Mouse (Mus musculus) midbrain, embryonic 11.5 days (tissue): Measurements from ENCODE around the gene Ly6g6f. TPM values are rescaled to one million over a fixed set of nuclear protein-coding genes. Genes with fewer than 3 reads are reported as not detected.

ENCODE experiments used
- ATAC-seq: fragments of 200-750 bp; cut with Nextera tagmentation; 2 replicates; pipeline ENCODE4 v1.8.0; 2017; ENCODE audit warnings: moderate TSS enrichment, moderate library complexity; ENCODE audit not compliant: low FRiP score
- DNase-seq: peaks from one replicate; pipeline ENCODE4 v3.0.0; 2015; ENCODE audit warnings: low spot score; ENCODE audit errors: missing footprints
- H3K27ac ChIP-seq: fragments of 300-500 bp; sonication (generic); 2 replicates; pipeline ENCODE4 v1.5.1; 2014; ENCODE audit warnings: low read depth, low read length
- H3K27me3 ChIP-seq: fragments of 300-500 bp; sonication (generic); 2 replicates; pipeline ENCODE4 v1.6.1; 2014; ENCODE audit warnings: mild to moderate bottlenecking, low read length, moderate library complexity, mixed read lengths; ENCODE audit not compliant: control insufficient read depth, insufficient read depth
- H3K36me3 ChIP-seq: fragments of 300-500 bp; sonication (generic); 2 replicates; pipeline ENCODE4 v1.6.1; 2014; ENCODE audit warnings: mild to moderate bottlenecking, low read length, moderate library complexity, mixed read lengths; ENCODE audit not compliant: control insufficient read depth, insufficient read depth
- H3K4me1 ChIP-seq: fragments of 300-500 bp; sonication (generic); 2 replicates; pipeline ENCODE4 v1.6.1; 2014; ENCODE audit warnings: low read length; ENCODE audit not compliant: control insufficient read depth, insufficient read depth
- H3K4me2 ChIP-seq: fragments of 300-500 bp; sonication (generic); 2 replicates; pipeline ENCODE4 v1.6.1; 2014; ENCODE audit warnings: mild to moderate bottlenecking, moderate library complexity
- H3K4me3 ChIP-seq: fragments of 300-500 bp; sonication (generic); 2 replicates; pipeline ENCODE4 v1.5.1; 2014; ENCODE audit warnings: low read depth, low read length
- H3K9ac ChIP-seq: fragments of 300-500 bp; sonication (generic); 2 replicates; pipeline ENCODE4 v1.6.1; 2014; ENCODE audit warnings: low read length
- H3K9me3 ChIP-seq: fragments of 300-500 bp; sonication (generic); 2 replicates; pipeline ENCODE4 v1.6.1; 2016; ENCODE audit warnings: low read length; ENCODE audit not compliant: control insufficient read depth
- WGBS: fragments of 180-500 bp; shearing (Covaris S2); extraction: QIAGEN DNeasy Blood & Tissue Kit; methylation state at CpG from one replicate; pipeline ENCODE4 v1.1.7; 2014; 5-methylcytosine and 5-hydroxymethylcytosine counted together
- polyA plus RNA-seq: library from polyadenylated mRNA; unstranded; fragments of >200 nt; fragmentation: Nextera tagmentation; extraction: Ambion mirVana; gene quantifications from 2 replicates; pipeline ENCODE4 v1.2.1, GENCODE M21; 2014

Gene Ly6g6f
- polyA plus RNA-seq, 1 experiment from 2014 or later: 0.74 TPM

DNA sequence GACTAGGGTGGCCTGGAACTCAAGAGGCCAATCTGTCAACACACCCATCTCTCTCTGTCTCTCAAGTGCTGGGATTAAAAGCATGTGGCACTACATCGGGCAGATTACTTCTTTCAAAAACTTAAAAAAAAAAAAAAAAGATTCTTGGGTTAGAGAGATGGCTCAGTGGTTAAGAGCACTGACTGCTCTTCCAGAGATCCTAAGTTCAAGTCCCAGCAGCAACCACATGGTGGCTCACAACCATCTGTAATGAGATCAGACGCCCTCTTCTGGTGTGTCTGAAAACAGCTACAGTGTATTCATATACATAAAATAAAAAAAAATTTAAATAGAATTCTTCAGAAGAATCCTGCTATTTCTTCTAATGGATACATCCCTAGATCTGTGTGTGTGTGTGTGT is 2.7 kb upstream of the Ly6g6f start:
- 57% methylated on average over 2 of the region's 2 CpGs for WGBS
- no peak for ATAC-seq
- Histone ChIP-seq H3K27ac (no peak overlapping the region), H3K27me3 (no peaks in the 10 kb centered on the region), H3K9ac (no peak overlapping the region), H3K9me3 (no peaks in the 10 kb centered on the region), H3K4me3 (no peak overlapping the region), H3K36me3 (no peaks in the 10 kb centered on the region), H3K4me2 (no peak overlapping the region), H3K4me1 (peaks cover 5% of the 10 kb centered on the region)
- DNase-seq: no peak

GRCm38 (mm10) chr17:35083929-35084497 is 1.4 kb downstream of the Ly6g6f start:
- H3K36me3 ChIP-seq: no peaks in the 10 kb centered on the region
- H3K4me3 ChIP-seq: no peak overlapping the region
- no peaks in the 10 kb centered on the region for H3K4me1 ChIP-seq
- WGBS: 83% methylated on average over 3 of the region's 3 CpGs
- no peaks in the 10 kb centered on the region for H3K27me3 ChIP-seq
- H3K9me3 ChIP-seq: no peaks in the 10 kb centered on the region
- no peak for DNase-seq
- no peak overlapping the region for H3K27ac ChIP-seq
- no peak for ATAC-seq
- no peak overlapping the region for H3K4me2 ChIP-seq
- H3K9ac ChIP-seq: no peak overlapping the region

- Histone ChIP-seq H3K9ac (no peak overlapping the region), H3K27me3 (no peaks in the 10 kb centered on the region), H3K36me3 (no peaks in the 10 kb centered on the region), H3K4me1 (no peaks in the 10 kb centered on the region), H3K27ac (no peak overlapping the region), H3K9me3 (no peaks in the 10 kb centered on the region), H3K4me2 (no peak overlapping the region), H3K4me3 (no peak overlapping the region)
- no peak for DNase-seq
- 88% methylated on average over 16 of the region's 16 CpGs for WGBS
- no peak for ATAC-seq
Measured at GRCm38 (mm10) chr17:35082841-35083576, 2.4 kb downstream of the Ly6g6f start.

DNA sequence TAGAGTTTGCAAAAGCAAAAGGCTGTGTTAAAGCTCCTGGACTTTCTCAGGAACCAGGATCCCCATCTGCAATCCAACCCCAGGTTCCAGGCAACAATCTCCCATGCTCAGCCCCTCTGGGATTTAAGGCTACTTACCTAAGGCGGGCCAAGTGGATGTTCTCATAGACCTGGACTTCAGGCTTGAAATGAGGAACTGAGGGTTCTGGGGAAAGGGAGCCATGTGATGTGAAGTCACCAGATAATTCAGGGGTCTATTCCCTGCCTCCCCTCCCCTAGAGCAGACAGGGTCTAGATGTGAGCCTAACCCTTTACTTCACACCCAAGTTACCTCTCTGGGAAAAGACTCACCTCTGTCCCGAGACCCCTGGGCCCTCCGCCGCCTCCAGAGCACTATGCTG is 4.7 kb downstream of the Ly6g6f start:
- DNase-seq (no peak), ATAC-seq (no peak)
- Histone ChIP-seq H3K9ac (no peak overlapping the region), H3K4me3 (no peak overlapping the region), H3K27me3 (no peaks in the 10 kb centered on the region), H3K4me1 (peaks cover 11% of the 10 kb centered on the region; the same call in 1 of the 2 replicates), H3K27ac (no peak overlapping the region), H3K4me2 (no peak overlapping the region), H3K36me3 (no peaks in the 10 kb centered on the region), H3K9me3 (no peaks in the 10 kb centered on the region)
- 74% methylated on average over 4 of the region's 4 CpGs for WGBS

DNA sequence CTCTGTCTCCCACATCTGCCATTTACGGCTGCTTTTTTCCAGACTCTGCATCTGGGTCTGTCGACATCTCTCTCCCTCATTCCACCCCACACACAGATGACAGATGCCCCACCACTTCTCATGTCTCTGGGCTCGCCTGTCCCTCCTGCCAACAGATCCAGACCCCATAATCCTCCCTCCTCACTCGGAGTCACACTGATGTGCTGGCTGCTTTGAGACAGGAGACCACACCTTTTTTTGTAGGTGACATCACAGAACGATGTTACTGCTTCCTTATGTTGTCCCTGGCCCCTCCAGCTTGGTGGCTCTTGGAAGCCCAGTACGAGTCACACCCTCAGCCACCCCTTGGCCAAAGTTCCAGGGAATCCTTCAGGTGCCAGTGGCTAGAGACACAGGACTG is 5.2 kb downstream of the Ly6g6f start:
- DNase-seq (no peak), ATAC-seq (no peak)
- Histone ChIP-seq H3K36me3 (no peaks in the 10 kb centered on the region), H3K9me3 (no peaks in the 10 kb centered on the region; the same call in 1 of the 2 replicates), H3K4me2 (no peak overlapping the region), H3K27me3 (no peaks in the 10 kb centered on the region), H3K9ac (no peak overlapping the region), H3K27ac (no peak overlapping the region), H3K4me1 (peaks cover 11% of the 10 kb centered on the region; the same call in 1 of the 2 replicates), H3K4me3 (no peak overlapping the region)
- WGBS: 64% methylated on average over 6 of the region's 6 CpGs

DNA sequence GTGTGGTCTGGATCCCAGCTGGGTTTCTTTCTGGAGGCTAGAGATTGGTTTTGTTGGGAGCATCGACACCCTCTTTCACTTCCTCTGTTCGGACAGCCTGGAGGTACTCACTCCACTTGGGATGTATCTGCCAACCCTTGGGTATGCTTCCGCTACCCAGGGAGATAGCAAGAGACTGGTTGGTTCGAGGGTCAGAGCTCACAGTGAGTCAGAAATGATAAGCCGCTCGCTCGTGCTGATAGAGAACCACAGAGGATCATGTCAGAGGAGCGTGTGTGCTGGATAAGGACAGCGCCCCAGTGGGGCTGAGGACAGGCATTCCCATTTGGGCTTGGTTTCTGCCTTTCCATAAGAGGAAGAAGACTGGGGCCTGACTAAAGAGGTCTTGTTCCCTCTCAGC is 5.6 kb downstream of the Ly6g6f start:
- no peaks in the 10 kb centered on the region for H3K36me3 ChIP-seq
- no peak overlapping the region for H3K27ac ChIP-seq
- H3K4me3 ChIP-seq: no peak overlapping the region
- no peak for ATAC-seq
- H3K9me3 ChIP-seq: no peaks in the 10 kb centered on the region; the same call in 1 of the 2 replicates
- 77% methylated on average over 9 of the region's 9 CpGs for WGBS
- H3K27me3 ChIP-seq: no peaks in the 10 kb centered on the region
- no peak for DNase-seq
- H3K4me2 ChIP-seq: no peak overlapping the region
- H3K4me1 ChIP-seq: peaks cover 11% of the 10 kb centered on the region; the same call in 1 of the 2 replicates
- no peak overlapping the region for H3K9ac ChIP-seq

- no peaks in the 10 kb centered on the region for H3K36me3 ChIP-seq
- H3K9me3 ChIP-seq: no peaks in the 10 kb centered on the region; the same call in 1 of the 2 replicates
- peaks cover 11% of the 10 kb centered on the region; the same call in 1 of the 2 replicates for H3K4me1 ChIP-seq
- H3K27ac ChIP-seq: no peak within 1 kb of the TSS
- 12% methylated on average over 12 of the region's 14 CpGs for WGBS
- H3K4me2 ChIP-seq: peak within 1 kb of the TSS; percentile 46
- H3K27me3 ChIP-seq: no peaks in the 10 kb centered on the region
- H3K4me3 ChIP-seq: peak within 1 kb of the TSS; percentile 18; the same call in 1 of the 2 replicates
- 0 out of 2 replicates have a peak, but pooled peaks have one; percentile 33 for ATAC-seq
- H3K9ac ChIP-seq: peak within 1 kb of the TSS; percentile 65
- peak; percentile 90 for DNase-seq
Measured at GRCm38 (mm10) chr17:35077786-35078233, 7.6 kb downstream of the Ly6g6f start, which contains the start of gene Ly6g6d. Gene Ly6g6d (minus strand): TSS chr17:35078065.

GRCm38 (mm10) chr17:35077285-35077684 is 8.1 kb downstream of the Ly6g6f start:
- H3K9ac ChIP-seq: peak overlapping the region; percentile 65
- no peak for DNase-seq
- no peak for ATAC-seq
- H3K4me2 ChIP-seq: peak overlapping the region; percentile 46
- no peaks in the 10 kb centered on the region for H3K36me3 ChIP-seq
- no peak overlapping the region for H3K4me3 ChIP-seq
- no peak overlapping the region for H3K27ac ChIP-seq
- H3K9me3 ChIP-seq: no peaks in the 10 kb centered on the region; the same call in 1 of the 2 replicates
- WGBS: 47% methylated on average over 2 of the region's 2 CpGs
- peaks cover 11% of the 10 kb centered on the region; the same call in 1 of the 2 replicates for H3K4me1 ChIP-seq
- no peaks in the 10 kb centered on the region for H3K27me3 ChIP-seq
